Mouse (Mus musculus): ENCODE results near the gene Nicn1. TPM values are rescaled to one million over a fixed set of nuclear protein-coding genes. Genes with fewer than 3 reads are reported as not detected.
"Not testable (repeated sequence)": the region's sequence is repeated elsewhere in the genome, so short reads cannot be mapped to it uniquely, and the experiment has no call there.

The Nicn1 gene
- total and polyA plus RNA-seq, 3 experiments: 21.0 to 24.1 (median 21.5) TPM

GRCm38 (mm10) chr9:108264191-108264921 is 25.9 kb upstream of the Nicn1 start:
- H3K4me1 ChIP-seq (ENCODE audit: control insufficient read depth, insufficient read depth, low read length): peaks cover 18% of the 10 kb centered on the region
- H3K4me3 ChIP-seq: peak overlapping the region; percentile 92
- intact Hi-C loops (cut with DNase I): loop anchor here (5.0 kb wide), 2 partner anchors 42 to 62 kb away; no protein-coding TSS in a partner anchor
- H3K27ac ChIP-seq: peak overlapping the region; percentile 96
- peak overlapping the region; percentile 76 for H3K9ac ChIP-seq (ENCODE audit: low read depth, low read length)
- WGBS: 5% methylated on average over 10 of the region's 10 CpGs
- peak; percentile 65 to 77 for DNase-seq
- no peaks in the 10 kb centered on the region for H3K27me3 ChIP-seq (ENCODE audit: control insufficient read depth, insufficient read depth, low read length)
- H3K79me2 ChIP-seq (replicated peaks; ENCODE audit: control insufficient read depth, insufficient read depth, low read length): peaks cover 5% of the 10 kb centered on the region
- peaks cover 15% of the 10 kb centered on the region for H3K36me3 ChIP-seq (ENCODE audit: control insufficient read depth, insufficient read depth, low read length)
- TF ChIP-seq POLR2A (IDR thresholded peaks at IDR 0.05; ENCODE audit: insufficient read depth, low read depth, low read length) (no peak), EP300 (IDR thresholded peaks at IDR 0.05; ENCODE audit: insufficient read depth, low read depth, low read length) (0 out of 2 replicates have a peak, but pooled peaks have one; percentile 14), CTCF (IDR thresholded peaks at IDR 0.05) (no peak)

GRCm38 (mm10) chr9:108266261-108266935 is 23.8 kb upstream of the Nicn1 start:
- Histone ChIP-seq H3K4me3 (no peak overlapping the region), H3K27ac (no peak overlapping the region; the same call in 1 of the 2 replicates), H3K79me2 (replicated peaks; ENCODE audit: control insufficient read depth, insufficient read depth, low read length) (0 out of 2 replicates have a peak, but pooled peaks cover 1% of the 10 kb centered on the region), H3K9ac (ENCODE audit: low read depth, low read length) (no peak overlapping the region), H3K36me3 (ENCODE audit: control insufficient read depth, insufficient read depth, low read length) (peaks cover 4% of the 10 kb centered on the region; the same call in 1 of the 2 replicates), H3K4me1 (ENCODE audit: control insufficient read depth, insufficient read depth, low read length) (peaks cover 12% of the 10 kb centered on the region), H3K27me3 (ENCODE audit: control insufficient read depth, insufficient read depth, low read length) (no peaks in the 10 kb centered on the region)
- intact Hi-C loops (cut with DNase I): no loop called here
- TF ChIP-seq EP300 (IDR thresholded peaks at IDR 0.05; ENCODE audit: insufficient read depth, low read depth, low read length) (no peak), POLR2A (IDR thresholded peaks at IDR 0.05; ENCODE audit: insufficient read depth, low read depth, low read length) (no peak), CTCF (IDR thresholded peaks at IDR 0.05) (no peak)
- DNase-seq: no peak
- 74% methylated on average over 10 of the region's 10 CpGs for WGBS

DNA sequence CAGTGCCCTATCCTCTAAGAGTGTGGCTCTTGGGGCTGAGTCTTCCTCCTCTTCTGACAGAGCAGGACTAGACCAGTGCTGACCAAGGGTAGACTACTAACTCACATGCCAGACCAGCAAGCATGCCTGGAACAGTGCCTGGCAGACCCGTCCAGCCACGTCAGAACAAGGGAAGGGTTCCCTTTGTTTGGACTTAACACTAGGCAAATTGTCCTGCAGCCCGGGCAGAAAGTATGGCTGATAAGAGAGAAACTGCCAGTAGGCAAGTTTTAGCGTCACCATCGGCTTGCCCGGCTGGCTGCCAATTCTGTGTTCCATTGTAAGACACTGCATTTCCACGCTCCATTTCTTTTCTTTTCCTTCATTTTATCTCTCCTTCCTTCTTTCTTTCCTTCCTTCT is 22.5 kb upstream of the Nicn1 start:
- Histone ChIP-seq H3K4me3 (no peak overlapping the region), H3K4me1 (ENCODE audit: control insufficient read depth, insufficient read depth, low read length) (peaks cover 9% of the 10 kb centered on the region), H3K36me3 (ENCODE audit: control insufficient read depth, insufficient read depth, low read length) (peaks cover 4% of the 10 kb centered on the region; the same call in 1 of the 2 replicates), H3K79me2 (replicated peaks; ENCODE audit: control insufficient read depth, insufficient read depth, low read length) (no peaks in the 10 kb centered on the region; the same call in 1 of the 2 replicates), H3K9ac (ENCODE audit: low read depth, low read length) (no peak overlapping the region), H3K27me3 (ENCODE audit: control insufficient read depth, insufficient read depth, low read length) (no peaks in the 10 kb centered on the region), H3K27ac (peak overlapping the region; percentile 60)
- peak; percentile 55 to 76 for DNase-seq
- WGBS: 35% methylated on average over 7 of the region's 7 CpGs
- peak; percentile 29; the same call in 1 of the 2 replicates for TF ChIP-seq EP300 (IDR thresholded peaks at IDR 0.05; ENCODE audit: insufficient read depth, low read depth, low read length)
- no peak for TF ChIP-seq POLR2A (IDR thresholded peaks at IDR 0.05; ENCODE audit: insufficient read depth, low read depth, low read length)
- intact Hi-C loops (cut with DNase I): no loop called here

GRCm38 (mm10) chr9:108268701-108269100 is 21.5 kb upstream of the Nicn1 start:
- H3K79me2 ChIP-seq (replicated peaks; ENCODE audit: control insufficient read depth, insufficient read depth, low read length); H3K36me3 ChIP-seq (ENCODE audit: control insufficient read depth, insufficient read depth, low read length); H3K4me3 ChIP-seq; intact Hi-C loops (cut with DNase I); H3K9ac ChIP-seq (ENCODE audit: low read depth, low read length); H3K27ac ChIP-seq; H3K27me3 ChIP-seq (ENCODE audit: control insufficient read depth, insufficient read depth, low read length); H3K4me1 ChIP-seq (ENCODE audit: control insufficient read depth, insufficient read depth, low read length): not testable (repeated sequence)
- DNase-seq: peak in 1 of 2 experiments; percentile 38
- WGBS: 25% methylated on average over 7 of the region's 7 CpGs

DNA sequence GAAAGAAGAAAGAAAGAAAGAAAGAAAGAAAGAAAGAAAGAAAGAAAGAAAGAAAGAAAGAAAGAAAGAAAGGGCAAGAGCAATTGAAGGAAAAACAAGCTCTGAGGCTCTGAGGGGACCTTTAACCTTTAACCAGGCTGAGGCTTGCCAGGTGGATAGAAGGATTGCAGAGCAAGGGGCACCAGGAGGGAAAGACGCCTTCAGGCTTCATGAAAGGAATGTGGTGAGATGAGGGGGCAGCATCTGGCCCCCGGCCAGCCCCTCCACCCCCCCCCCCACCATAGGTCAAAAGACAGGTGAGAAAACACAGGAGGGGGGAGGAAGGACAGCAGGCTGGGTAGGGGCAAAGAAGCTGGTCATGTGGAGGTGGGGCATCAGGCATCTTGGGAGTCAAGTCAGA is 18.3 kb upstream of the Nicn1 start:
- Histone ChIP-seq H3K27me3 (ENCODE audit: control insufficient read depth, insufficient read depth, low read length) (no peaks in the 10 kb centered on the region), H3K36me3 (ENCODE audit: control insufficient read depth, insufficient read depth, low read length) (no peaks in the 10 kb centered on the region), H3K79me2 (replicated peaks; ENCODE audit: control insufficient read depth, insufficient read depth, low read length) (no peaks in the 10 kb centered on the region; the same call in 1 of the 2 replicates), H3K27ac (no peak overlapping the region), H3K9ac (ENCODE audit: low read depth, low read length) (no peak overlapping the region), H3K4me3 (no peak overlapping the region), H3K4me1 (ENCODE audit: control insufficient read depth, insufficient read depth, low read length) (peaks cover 4% of the 10 kb centered on the region)
- DNase-seq: no peak
- no peak for TF ChIP-seq EP300 (IDR thresholded peaks at IDR 0.05; ENCODE audit: insufficient read depth, low read depth, low read length)
- no peak for TF ChIP-seq POLR2A (IDR thresholded peaks at IDR 0.05; ENCODE audit: insufficient read depth, low read depth, low read length)
- intact Hi-C loops (cut with DNase I): no loop called here
- WGBS: 56% methylated on average over 2 of the region's 2 CpGs

DNA sequence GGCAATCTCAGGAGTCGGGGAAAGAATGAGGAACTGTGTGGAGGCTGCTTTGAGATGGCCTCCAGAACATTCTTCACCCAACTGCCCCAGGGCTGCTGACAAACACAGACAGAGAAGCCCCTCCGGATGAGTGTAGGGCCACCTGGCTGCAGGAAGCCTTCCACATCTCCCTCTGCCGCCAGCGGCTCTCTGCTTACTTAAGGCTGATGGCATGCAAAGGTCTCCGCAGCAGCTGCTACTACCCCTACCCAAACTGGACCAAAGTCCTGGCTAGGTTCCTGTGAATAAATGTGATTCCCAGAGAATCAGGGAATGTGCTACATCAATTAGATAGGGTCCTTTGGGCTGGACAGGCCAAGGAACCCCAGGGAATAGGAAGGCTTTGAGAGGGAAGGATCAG is 17.5 kb upstream of the Nicn1 start:
- intact Hi-C loops (cut with DNase I): no loop called here
- no peak overlapping the region for H3K4me3 ChIP-seq
- H3K4me1 ChIP-seq (ENCODE audit: control insufficient read depth, insufficient read depth, low read length): no peaks in the 10 kb centered on the region; the same call in 1 of the 2 replicates
- no peaks in the 10 kb centered on the region for H3K36me3 ChIP-seq (ENCODE audit: control insufficient read depth, insufficient read depth, low read length)
- DNase-seq: no peak
- H3K27me3 ChIP-seq (ENCODE audit: control insufficient read depth, insufficient read depth, low read length): no peaks in the 10 kb centered on the region
- H3K27ac ChIP-seq: no peak overlapping the region
- TF ChIP-seq CTCF (IDR thresholded peaks at IDR 0.05): no peak
- 65% methylated on average over 5 of the region's 5 CpGs for WGBS
- H3K9ac ChIP-seq (ENCODE audit: low read depth, low read length): no peak overlapping the region
- no peaks in the 10 kb centered on the region; the same call in 1 of the 2 replicates for H3K79me2 ChIP-seq (replicated peaks; ENCODE audit: control insufficient read depth, insufficient read depth, low read length)
